Mouse (Mus musculus): ENCODE results near the gene March7. TPM values are rescaled to one million over a fixed set of nuclear protein-coding genes. Genes with fewer than 3 reads are reported as not detected.

Gene March7
- total and polyA plus RNA-seq, 3 experiments: 5.6 to 172 (median 140) TPM

GRCm38 (mm10) chr2:60217620-60218019 lies 7.9 kb downstream of the March7 start:
- peaks cover 53% of the 10 kb centered on the region for H3K36me3 ChIP-seq (replicated peaks)

GRCm38 (mm10) chr2:60221236-60221635 lies 11.5 kb downstream of the March7 start:
- ATAC-seq (ENCODE audit: extremely low read depth, insufficient number of reproducible peaks, low FRiP score, poor library complexity, severe bottlenecking): no peak
- peaks cover 30% of the 10 kb centered on the region for H3K4me1 ChIP-seq (ENCODE audit: insufficient read depth, low read depth, low read length)

More at GRCm38 (mm10) chr2:60217620-60218019, 7.9 kb downstream of the March7 start:
- TF ChIP-seq TAL1 (conservative IDR thresholded peaks at IDR 0.05; ENCODE audit: low read depth, low read length) (no peak), POLR2AphosphoS5 (IDR thresholded peaks at IDR 0.05; ENCODE audit: insufficient replicate concordance, low read depth, low read length) (no peak), CTCF (IDR thresholded peaks at IDR 0.05; ENCODE audit: low read depth, low read length) (no peak), GATA1 (IDR thresholded peaks at IDR 0.05; ENCODE audit: borderline replicate concordance, low read length) (no peak), GATA2 (IDR thresholded peaks at IDR 0.05; ENCODE audit: borderline replicate concordance, low read depth, low read length) (no peak)
- Histone ChIP-seq H3K9me3 (replicated peaks) (no peaks in the 10 kb centered on the region), H3K4me3 (ENCODE audit: low read depth, low read length) (no peak overlapping the region), H3K4me1 (ENCODE audit: insufficient read depth, low read depth, low read length) (peaks cover 39% of the 10 kb centered on the region), H3K27me3 (ENCODE audit: insufficient read depth, low read length) (no peaks in the 10 kb centered on the region)
- DNase-seq (ENCODE audit: low spot score): no peak
- ATAC-seq (ENCODE audit: extremely low read depth, insufficient number of reproducible peaks, low FRiP score, poor library complexity, severe bottlenecking): no peak

GRCm38 (mm10) chr2:60221954-60222353 lies 12.3 kb downstream of the March7 start:
- Histone ChIP-seq H3K27me3 (ENCODE audit: insufficient read depth, low read length) (no peaks in the 10 kb centered on the region), H3K4me3 (ENCODE audit: low read depth, low read length) (no peak overlapping the region), H3K9me3 (replicated peaks) (no peaks in the 10 kb centered on the region), H3K4me1 (ENCODE audit: insufficient read depth, low read depth, low read length) (peaks cover 32% of the 10 kb centered on the region), H3K36me3 (replicated peaks) (peaks cover 36% of the 10 kb centered on the region)
- TF ChIP-seq TAL1 (conservative IDR thresholded peaks at IDR 0.05; ENCODE audit: low read depth, low read length): no peak
- no peak for TF ChIP-seq GATA2 (IDR thresholded peaks at IDR 0.05; ENCODE audit: borderline replicate concordance, low read depth, low read length)
- no peak for TF ChIP-seq POLR2AphosphoS5 (IDR thresholded peaks at IDR 0.05; ENCODE audit: insufficient replicate concordance, low read depth, low read length)
- no peak for TF ChIP-seq GATA1 (IDR thresholded peaks at IDR 0.05; ENCODE audit: borderline replicate concordance, low read length)
- no peak for TF ChIP-seq CTCF (IDR thresholded peaks at IDR 0.05; ENCODE audit: low read depth, low read length)
- DNase-seq (ENCODE audit: low spot score): no peak
- no peak for ATAC-seq (ENCODE audit: extremely low read depth, insufficient number of reproducible peaks, low FRiP score, poor library complexity, severe bottlenecking)

More at GRCm38 (mm10) chr2:60221236-60221635, 11.5 kb downstream of the March7 start:
- Histone ChIP-seq H3K27me3 (ENCODE audit: insufficient read depth, low read length) (no peaks in the 10 kb centered on the region), H3K36me3 (replicated peaks) (peaks cover 37% of the 10 kb centered on the region), H3K9me3 (replicated peaks) (no peaks in the 10 kb centered on the region), H3K4me3 (ENCODE audit: low read depth, low read length) (no peak overlapping the region)
- TF ChIP-seq CTCF (IDR thresholded peaks at IDR 0.05; ENCODE audit: low read depth, low read length) (no peak), POLR2AphosphoS5 (IDR thresholded peaks at IDR 0.05; ENCODE audit: insufficient replicate concordance, low read depth, low read length) (no peak), TAL1 (conservative IDR thresholded peaks at IDR 0.05; ENCODE audit: low read depth, low read length) (no peak), GATA1 (IDR thresholded peaks at IDR 0.05; ENCODE audit: borderline replicate concordance, low read length) (no peak)
- no peak for DNase-seq (ENCODE audit: low spot score)

- Histone ChIP-seq H3K4me1 (ENCODE audit: insufficient read depth, low read depth, low read length) (peaks cover 35% of the 10 kb centered on the region), H3K9me3 (replicated peaks) (no peaks in the 10 kb centered on the region), H3K27me3 (ENCODE audit: insufficient read depth, low read length) (no peaks in the 10 kb centered on the region), H3K4me3 (ENCODE audit: low read depth, low read length) (no peak overlapping the region), H3K36me3 (replicated peaks) (peaks cover 33% of the 10 kb centered on the region)
- no peak for DNase-seq (ENCODE audit: low spot score)
- ATAC-seq (ENCODE audit: extremely low read depth, insufficient number of reproducible peaks, low FRiP score, poor library complexity, severe bottlenecking): no peak
- no peak for TF ChIP-seq TAL1 (conservative IDR thresholded peaks at IDR 0.05; ENCODE audit: low read depth, low read length)
- no peak for TF ChIP-seq POLR2AphosphoS5 (IDR thresholded peaks at IDR 0.05; ENCODE audit: insufficient replicate concordance, low read depth, low read length)
- no peak for TF ChIP-seq GATA2 (IDR thresholded peaks at IDR 0.05; ENCODE audit: borderline replicate concordance, low read depth, low read length)
- TF ChIP-seq CTCF (IDR thresholded peaks at IDR 0.05; ENCODE audit: low read depth, low read length): no peak
These were observed 13.8 kb downstream of the March7 start for GRCm38 (mm10) chr2:60223489-60223888.

GRCm38 (mm10) chr2:60228470-60228869 lies 18.8 kb downstream of the March7 start:
- DNase-seq (ENCODE audit: low spot score): no peak
- 0 out of 2 replicates have a peak, but pooled peaks have one; percentile 9 for ATAC-seq (ENCODE audit: extremely low read depth, insufficient number of reproducible peaks, low FRiP score, poor library complexity, severe bottlenecking)
- Histone ChIP-seq H3K4me1 (ENCODE audit: insufficient read depth, low read depth, low read length) (peaks cover 35% of the 10 kb centered on the region), H3K9me3 (replicated peaks) (no peaks in the 10 kb centered on the region), H3K4me3 (ENCODE audit: low read depth, low read length) (no peak overlapping the region), H3K36me3 (replicated peaks) (peaks cover 53% of the 10 kb centered on the region), H3K27me3 (ENCODE audit: insufficient read depth, low read length) (no peaks in the 10 kb centered on the region)
- no peak for TF ChIP-seq CTCF (IDR thresholded peaks at IDR 0.05; ENCODE audit: low read depth, low read length)
- no peak for TF ChIP-seq GATA2 (IDR thresholded peaks at IDR 0.05; ENCODE audit: borderline replicate concordance, low read depth, low read length)
- no peak for TF ChIP-seq GATA1 (IDR thresholded peaks at IDR 0.05; ENCODE audit: borderline replicate concordance, low read length)
- no peak for TF ChIP-seq TAL1 (conservative IDR thresholded peaks at IDR 0.05; ENCODE audit: low read depth, low read length)
- no peak for TF ChIP-seq POLR2AphosphoS5 (IDR thresholded peaks at IDR 0.05; ENCODE audit: insufficient replicate concordance, low read depth, low read length)

GRCm38 (mm10) chr2:60230361-60230760 lies 20.7 kb downstream of the March7 start:
- no peak overlapping the region for H3K4me3 ChIP-seq (ENCODE audit: low read depth, low read length)
- ATAC-seq (ENCODE audit: extremely low read depth, insufficient number of reproducible peaks, low FRiP score, poor library complexity, severe bottlenecking): no peak
- no peaks in the 10 kb centered on the region for H3K27me3 ChIP-seq (ENCODE audit: insufficient read depth, low read length)
- H3K4me1 ChIP-seq (ENCODE audit: insufficient read depth, low read depth, low read length): peaks cover 25% of the 10 kb centered on the region
- no peak for DNase-seq (ENCODE audit: low spot score)
- H3K9me3 ChIP-seq (replicated peaks): no peaks in the 10 kb centered on the region
- TF ChIP-seq POLR2AphosphoS5 (IDR thresholded peaks at IDR 0.05; ENCODE audit: insufficient replicate concordance, low read depth, low read length) (no peak), GATA2 (IDR thresholded peaks at IDR 0.05; ENCODE audit: borderline replicate concordance, low read depth, low read length) (no peak), GATA1 (IDR thresholded peaks at IDR 0.05; ENCODE audit: borderline replicate concordance, low read length) (no peak), CTCF (IDR thresholded peaks at IDR 0.05; ENCODE audit: low read depth, low read length) (no peak), TAL1 (conservative IDR thresholded peaks at IDR 0.05; ENCODE audit: low read depth, low read length) (no peak)
- peaks cover 64% of the 10 kb centered on the region for H3K36me3 ChIP-seq (replicated peaks)

Data from G1E (cell line).